Mouse (Mus musculus): Measurements from ENCODE around the gene Dhx35.

DNA sequence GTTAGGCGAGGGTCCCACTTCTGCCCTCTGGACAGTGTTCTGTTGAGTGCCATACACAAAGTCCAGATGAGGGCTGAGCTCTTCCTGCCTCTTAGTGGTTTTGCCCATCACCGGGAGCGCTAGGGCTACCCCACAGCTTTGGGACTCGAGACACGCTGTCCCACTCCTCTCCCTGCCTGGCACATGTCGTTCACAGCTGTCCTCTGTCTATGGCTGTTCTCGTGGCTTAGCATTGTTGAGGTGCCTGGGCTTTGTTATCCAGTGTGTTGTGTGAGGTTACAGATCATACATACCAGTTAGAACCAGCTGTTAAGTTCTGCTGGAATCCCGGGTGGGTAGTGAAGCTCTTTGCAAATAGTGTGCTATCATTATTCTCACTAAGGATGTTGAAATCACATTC lies 23.1 kb downstream of the Dhx35 start:
- TF ChIP-seq CTCF (IDR thresholded peaks at IDR 0.05) (no peak), EP300 (IDR thresholded peaks at IDR 0.05; ENCODE audit: insufficient read depth, low read depth, low read length) (no peak)

All from heart, adult 2 months (tissue).